Mouse (Mus musculus): Measurements from ENCODE around the gene Naa80.

Gene Naa80

GRCm38 (mm10) chr9:107609433-107609830 lies 30.7 kb downstream of the Naa80 start:
- in situ Hi-C loops (cut with MboI, MseI) = no loop called here

- in situ Hi-C loops (cut with MboI, MseI) = no loop called here
Measured at GRCm38 (mm10) chr9:107611456-107612190, 32.9 kb downstream of the Naa80 start.

DNA sequence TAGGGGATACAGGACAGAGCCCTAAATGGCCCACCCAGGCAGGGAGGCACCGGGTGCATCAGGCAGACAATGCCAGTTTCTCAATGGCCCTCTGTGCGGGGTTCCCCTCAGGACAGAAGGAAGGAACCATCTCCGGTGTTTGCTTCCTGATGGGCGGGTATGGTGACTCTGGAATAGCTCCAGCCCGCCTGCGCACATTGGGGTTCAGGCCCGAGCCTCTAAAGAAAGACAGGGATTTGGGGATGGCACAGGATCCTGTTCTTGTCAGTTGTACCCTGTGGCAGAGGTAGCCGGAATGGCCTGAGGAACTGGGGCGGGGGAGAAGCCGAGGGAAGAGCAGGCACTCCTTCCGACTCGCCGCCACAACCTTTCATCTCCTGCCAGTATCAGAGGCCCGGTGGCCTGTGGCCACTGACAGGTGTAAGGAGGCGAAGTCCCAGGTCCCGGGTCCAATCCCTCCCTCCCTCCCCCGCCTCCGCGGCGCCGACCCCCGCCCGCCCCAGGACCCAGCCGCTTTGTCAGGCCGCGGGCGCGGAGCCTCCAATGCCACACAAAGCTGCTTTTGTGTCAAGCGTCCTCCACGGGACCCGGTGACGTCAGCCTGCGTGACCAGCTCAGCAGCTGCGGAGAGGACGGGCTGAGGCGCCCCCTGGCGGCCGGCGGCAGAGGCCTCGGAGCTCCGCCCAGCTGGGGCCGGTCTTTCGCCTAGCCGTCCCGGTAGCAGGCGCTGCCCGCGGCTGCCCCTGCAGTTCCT lies 33.7 kb downstream of the Naa80 start:
- in situ Hi-C loops (cut with MboI, MseI) = no loop called here

- in situ Hi-C loops (cut with MboI, MseI) = no loop called here
Measured at GRCm38 (mm10) chr9:107612945-107613569, 34.4 kb downstream of the Naa80 start.

GRCm38 (mm10) chr9:107615035-107615434 lies 36.3 kb downstream of the Naa80 start:
- in situ Hi-C loops (cut with MboI, MseI) = no loop called here

DNA sequence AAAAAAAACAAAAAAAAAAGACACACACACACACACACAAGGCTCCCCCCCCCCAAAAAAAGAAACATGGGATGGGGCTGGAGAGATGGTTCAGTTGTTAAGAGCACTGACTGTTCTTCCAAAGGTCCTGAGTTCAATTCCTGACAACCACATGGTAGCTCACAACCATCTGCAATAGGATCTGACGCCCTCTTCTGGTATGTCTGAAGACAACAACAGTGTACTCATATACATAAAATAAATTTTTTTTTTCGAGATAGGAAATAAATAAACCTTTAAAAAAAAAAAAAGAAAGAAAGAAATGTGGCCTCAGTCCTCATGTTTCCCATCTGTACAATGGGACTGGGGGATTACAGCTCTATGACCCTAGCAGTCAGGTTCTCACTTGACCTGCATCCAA lies 38.8 kb downstream of the Naa80 start:
- in situ Hi-C loops (cut with MboI, MseI) = no loop called here

- in situ Hi-C loops (cut with MboI, MseI) = no loop called here
Measured at GRCm38 (mm10) chr9:107618098-107618497, 39.4 kb downstream of the Naa80 start.

- in situ Hi-C loops (cut with MboI, MseI) = no loop called here
Measured at GRCm38 (mm10) chr9:107618778-107619545, 40.3 kb downstream of the Naa80 start.

- in situ Hi-C loops (cut with MboI, MseI) = no loop called here
Measured at GRCm38 (mm10) chr9:107619546-107619879, 40.8 kb downstream of the Naa80 start.

GRCm38 (mm10) chr9:107620954-107621353 lies 42.3 kb downstream of the Naa80 start:
- in situ Hi-C loops (cut with MboI, MseI) = no loop called here

DNA sequence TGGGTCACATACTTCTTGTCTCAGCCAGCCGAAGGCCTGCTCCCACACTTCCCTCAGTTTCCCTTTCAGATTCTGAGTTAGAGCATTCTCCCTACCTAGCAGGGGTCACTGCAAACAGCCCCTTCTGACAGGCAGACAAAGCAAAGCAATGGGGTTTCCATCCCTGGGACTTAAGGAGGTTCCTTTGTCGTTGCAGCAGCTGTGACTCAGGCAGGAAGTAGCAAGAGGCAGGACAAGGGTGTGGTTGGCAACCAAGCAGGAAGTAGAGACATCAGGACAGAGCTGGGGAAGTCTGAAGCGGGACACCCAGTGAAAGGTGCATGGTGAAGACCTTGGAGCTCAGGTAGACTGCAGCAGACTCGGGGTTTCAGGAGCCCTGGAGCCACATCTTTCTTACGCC lies 45.9 kb downstream of the Naa80 start:
- in situ Hi-C loops (cut with MboI, MseI) = no loop called here

DNA sequence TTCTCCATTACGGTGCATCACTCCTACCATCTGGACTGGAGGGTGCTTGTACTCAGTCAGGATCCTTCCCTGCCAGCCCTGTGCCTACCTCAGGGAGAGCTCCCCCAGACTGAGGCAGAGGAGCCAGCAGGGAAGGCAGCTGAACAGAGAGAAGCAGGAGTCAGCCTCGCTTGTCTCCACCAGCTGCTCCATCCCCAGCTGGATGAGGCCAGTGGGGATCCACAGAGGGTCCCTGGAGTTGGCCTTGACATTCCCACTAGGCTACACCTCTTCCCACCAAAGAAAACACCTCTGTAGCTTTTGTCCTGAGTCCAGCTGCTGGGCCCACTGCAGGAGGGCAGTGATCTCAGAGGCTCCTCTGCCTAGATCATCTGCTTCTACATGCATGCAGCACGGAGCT lies 46.3 kb downstream of the Naa80 start:
- in situ Hi-C loops (cut with MboI, MseI) = loop anchor here (5.0 kb wide), 2 partner anchors 73 to 952 kb away; partner anchors contain the start of genes Rassf1 (in 1 of the 2) and Wdr6 (in 1 of the 2)

DNA sequence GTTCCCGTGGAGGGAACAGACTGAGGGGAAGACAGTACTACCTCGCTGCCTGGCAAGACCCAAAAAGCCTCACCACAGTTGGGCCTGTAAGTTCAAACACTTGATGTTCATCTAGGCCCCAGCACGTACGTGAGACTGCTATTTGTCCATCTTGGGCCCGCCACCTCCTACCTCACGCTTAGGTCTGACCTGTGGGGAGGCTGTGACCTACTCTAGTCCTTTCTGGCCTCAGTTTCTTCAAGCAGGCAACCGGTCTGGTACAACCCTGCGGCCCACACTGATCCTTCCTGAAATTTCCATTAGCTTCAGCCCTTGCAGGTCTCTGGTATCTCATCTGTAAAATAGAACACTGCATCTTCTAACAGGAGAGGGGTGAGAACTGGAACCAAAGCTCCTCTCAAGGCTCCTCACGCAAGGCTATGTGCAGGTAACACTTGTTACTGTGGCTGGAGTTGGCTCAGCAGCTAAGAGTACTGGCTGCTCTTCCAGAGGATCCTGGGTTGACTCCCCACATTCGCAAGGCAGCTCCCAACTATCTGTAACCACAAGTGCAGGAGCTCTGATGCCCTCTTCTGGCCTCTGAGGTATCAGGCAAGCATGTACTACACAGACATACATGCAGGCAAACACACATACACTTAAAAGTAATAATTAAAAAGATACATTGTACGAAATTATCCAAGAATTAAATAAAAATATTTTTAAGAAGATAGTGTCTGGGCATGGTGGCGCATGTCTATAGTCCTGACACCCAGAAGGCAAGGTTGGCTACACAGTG lies 46.9 kb downstream of the Naa80 start:
- in situ Hi-C loops (cut with MboI, MseI) = loop anchor here (5.0 kb wide), 2 partner anchors 73 to 952 kb away; partner anchors contain the start of genes Rassf1 (in 1 of the 2) and Wdr6 (in 1 of the 2)

DNA sequence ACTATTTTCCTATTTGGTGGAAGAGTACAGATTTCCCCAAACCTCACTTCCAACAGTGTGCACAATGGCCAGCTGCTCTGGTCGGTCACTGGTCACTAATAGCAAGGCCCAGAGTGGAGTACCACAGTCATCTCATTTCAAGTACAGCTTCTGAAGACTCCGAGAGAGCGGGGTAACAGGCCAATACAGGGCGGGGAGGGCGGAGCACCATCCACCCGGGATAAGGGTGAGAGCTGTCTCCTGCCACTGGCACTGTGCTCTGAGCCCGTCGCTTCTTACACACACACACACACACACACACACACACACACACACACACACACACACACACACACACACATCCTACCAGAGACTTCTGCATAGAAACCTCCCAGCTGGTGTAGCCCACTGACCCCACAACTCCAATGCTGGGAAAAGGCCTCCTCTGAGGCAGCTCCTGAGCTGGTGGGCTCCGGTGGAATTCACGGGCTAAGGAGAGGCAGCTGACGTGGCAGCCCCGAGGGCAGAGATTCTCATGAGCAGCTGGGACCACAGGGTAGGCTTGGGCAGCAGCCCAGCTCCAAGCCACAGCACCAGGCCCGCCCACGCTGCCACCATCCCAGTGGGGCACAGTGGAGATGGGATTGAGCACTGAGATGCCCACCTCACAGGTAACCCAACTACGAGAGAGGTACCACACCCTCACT lies 47.6 kb downstream of the Naa80 start:
- in situ Hi-C loops (cut with MboI, MseI) = loop anchor here (5.0 kb wide), 2 partner anchors 74 to 951 kb away; partner anchors contain the start of genes Rassf1 (in 1 of the 2) and Wdr6 (in 1 of the 2)

GRCm38 (mm10) chr9:107626844-107627277 lies 48.2 kb downstream of the Naa80 start:
- in situ Hi-C loops (cut with MboI, MseI) = loop anchor here (5.0 kb wide), 2 partner anchors 75 to 950 kb away; partner anchors contain the start of genes Rassf1 (in 1 of the 2) and Wdr6 (in 1 of the 2)

- in situ Hi-C loops (cut with MboI, MseI) = loop anchor here (5.0 kb wide), 2 partner anchors 75 to 950 kb away; partner anchors contain the start of genes Rassf1 (in 1 of the 2) and Wdr6 (in 1 of the 2)
Measured at GRCm38 (mm10) chr9:107627387-107628255, 48.9 kb downstream of the Naa80 start.

GRCm38 (mm10) chr9:107628721-107629410 lies 50.2 kb downstream of the Naa80 start:
- in situ Hi-C loops (cut with MboI, MseI) = loop anchor here (5.0 kb wide), 2 partner anchors 77 to 948 kb away; partner anchors contain the start of genes Rassf1 (in 1 of the 2) and Wdr6 (in 1 of the 2)

GRCm38 (mm10) chr9:107629411-107629730 lies 50.7 kb downstream of the Naa80 start:
- in situ Hi-C loops (cut with MboI, MseI) = loop anchor here (5.0 kb wide), 2 partner anchors 77 to 948 kb away; partner anchors contain the start of genes Rassf1 (in 1 of the 2) and Wdr6 (in 1 of the 2)
